Mouse (Mus musculus) left cerebral cortex, adult 8-10 months (tissue): ENCODE measurements around the gene Tet3. TPM values are rescaled to one million over a fixed set of nuclear protein-coding genes. Genes with fewer than 3 reads are reported as not detected.

Experiments
- DNase-seq, 2 experiments: peaks; one replicate each; pipeline ENCODE4 v3.0.0; 2022; ENCODE audit warnings: low spot score in 2 of 2
- total RNA-seq, 4 experiments: library from RNA; stranded (reverse); gene quantifications; 2 replicates each; pipeline ENCODE4 v1.2.4; 2022

Tet3 gene
- total RNA-seq, 4 experiments from 2014 or later = 54.7 to 62.8 (median 59.4) TPM

GRCm38 (mm10) chr6:83440510-83441258 is 18.2 kb downstream of the Tet3 start:
- peak; percentile 72 to 90 for DNase-seq

- DNase-seq = no peak
These were observed 18.7 kb downstream of the Tet3 start for GRCm38 (mm10) chr6:83440197-83440509.

- peak in 1 of 2 experiments; percentile 64 for DNase-seq
These were observed 19.1 kb downstream of the Tet3 start for GRCm38 (mm10) chr6:83439781-83440180.

GRCm38 (mm10) chr6:83439119-83439767 is 19.6 kb downstream of the Tet3 start:
- peak in 1 of 2 experiments; percentile 54 for DNase-seq

- peak in 1 of 2 experiments; percentile 37 for DNase-seq
These were observed 20.3 kb downstream of the Tet3 start for GRCm38 (mm10) chr6:83438584-83438983.

GRCm38 (mm10) chr6:83437802-83438201 is 21.1 kb downstream of the Tet3 start:
- no peak for DNase-seq

- DNase-seq = no peak
These were observed 21.7 kb downstream of the Tet3 start for GRCm38 (mm10) chr6:83437225-83437624.

GRCm38 (mm10) chr6:83436547-83436946 is 22.3 kb downstream of the Tet3 start:
- DNase-seq = no peak

- no peak for DNase-seq
These were observed 23.7 kb downstream of the Tet3 start for GRCm38 (mm10) chr6:83435174-83435573.

GRCm38 (mm10) chr6:83433546-83433945 is 25.3 kb downstream of the Tet3 start:
- no peak for DNase-seq

GRCm38 (mm10) chr6:83432966-83433365 is 25.9 kb downstream of the Tet3 start:
- no peak for DNase-seq

GRCm38 (mm10) chr6:83427968-83428731 is 30.7 kb downstream of the Tet3 start:
- peak in 1 of 2 experiments; percentile 69 for DNase-seq

GRCm38 (mm10) chr6:83427512-83427911 is 31.4 kb downstream of the Tet3 start:
- DNase-seq = no peak

GRCm38 (mm10) chr6:83426576-83426975 is 32.3 kb downstream of the Tet3 start:
- no peak for DNase-seq

GRCm38 (mm10) chr6:83424053-83424404 is 34.9 kb downstream of the Tet3 start:
- no peak for DNase-seq

- no peak for DNase-seq
These were observed 35.4 kb downstream of the Tet3 start for GRCm38 (mm10) chr6:83423400-83424052.

GRCm38 (mm10) chr6:83421866-83422649 is 36.8 kb downstream of the Tet3 start:
- DNase-seq = no peak

- no peak for DNase-seq
These were observed 39.4 kb downstream of the Tet3 start for GRCm38 (mm10) chr6:83419516-83419915.

GRCm38 (mm10) chr6:83417531-83417930 is 41.4 kb downstream of the Tet3 start:
- no peak for DNase-seq

- no peak for DNase-seq
These were observed 41.8 kb downstream of the Tet3 start for GRCm38 (mm10) chr6:83417104-83417502.
